Mouse (Mus musculus) embryo, embryonic 10.5 days (tissue): ENCODE data around the gene Adcy5.

Experiments
- DNase-seq: peaks from one replicate; pipeline ENCODE4 v3.0.0-alpha.2; 2015; ENCODE audit warnings: low spot score

Gene Adcy5

GRCm38 (mm10) chr16:35205681-35206080 lies 51.0 kb downstream of the Adcy5 start:
- DNase-seq: peak; percentile 46

DNA sequence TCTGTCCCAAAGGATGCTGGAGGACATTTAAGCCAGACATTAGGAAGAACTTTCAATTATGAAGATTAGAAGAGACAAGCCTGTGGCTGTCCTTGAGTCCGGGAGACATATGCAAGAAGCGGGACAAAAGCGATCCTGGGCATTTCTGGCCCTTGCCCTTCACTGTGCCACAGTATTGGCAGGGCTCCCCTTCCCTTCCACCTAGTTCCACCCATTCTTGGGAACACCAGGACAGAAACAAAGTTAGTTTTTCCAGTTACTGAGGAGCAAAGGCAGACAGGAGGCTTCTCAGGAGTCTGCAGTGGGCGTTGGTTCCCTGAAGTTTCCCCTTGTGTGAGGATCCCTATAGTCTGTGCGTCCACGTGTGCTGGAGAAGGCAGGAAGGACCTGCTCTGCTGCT lies 51.7 kb downstream of the Adcy5 start:
- no peak for DNase-seq

DNA sequence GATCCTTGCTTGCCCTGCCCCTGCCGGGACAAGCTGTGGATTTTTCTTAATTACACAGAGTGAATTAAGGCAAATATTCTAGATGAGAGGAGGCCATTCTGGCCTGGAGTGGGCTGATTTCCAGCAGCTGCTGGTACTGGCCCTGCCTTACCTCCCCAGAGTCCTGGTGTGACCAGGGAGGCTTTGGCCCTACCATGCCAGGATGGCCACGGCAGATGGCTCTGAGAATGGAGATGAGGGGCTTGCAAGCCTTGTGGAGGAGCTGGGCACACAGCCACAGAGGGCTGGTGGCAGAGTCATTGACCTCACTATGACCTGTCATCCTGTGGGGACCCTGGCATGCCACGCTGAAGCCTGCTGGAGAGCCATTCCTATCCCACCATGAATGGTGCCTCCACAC lies 54.1 kb downstream of the Adcy5 start:
- DNase-seq: no peak

- no peak for DNase-seq
Observed at GRCm38 (mm10) chr16:35209753-35210152, 55.1 kb downstream of the Adcy5 start.

GRCm38 (mm10) chr16:35215047-35215446 lies 60.4 kb downstream of the Adcy5 start:
- DNase-seq: no peak

GRCm38 (mm10) chr16:35215498-35215897 lies 60.8 kb downstream of the Adcy5 start:
- DNase-seq: no peak

DNA sequence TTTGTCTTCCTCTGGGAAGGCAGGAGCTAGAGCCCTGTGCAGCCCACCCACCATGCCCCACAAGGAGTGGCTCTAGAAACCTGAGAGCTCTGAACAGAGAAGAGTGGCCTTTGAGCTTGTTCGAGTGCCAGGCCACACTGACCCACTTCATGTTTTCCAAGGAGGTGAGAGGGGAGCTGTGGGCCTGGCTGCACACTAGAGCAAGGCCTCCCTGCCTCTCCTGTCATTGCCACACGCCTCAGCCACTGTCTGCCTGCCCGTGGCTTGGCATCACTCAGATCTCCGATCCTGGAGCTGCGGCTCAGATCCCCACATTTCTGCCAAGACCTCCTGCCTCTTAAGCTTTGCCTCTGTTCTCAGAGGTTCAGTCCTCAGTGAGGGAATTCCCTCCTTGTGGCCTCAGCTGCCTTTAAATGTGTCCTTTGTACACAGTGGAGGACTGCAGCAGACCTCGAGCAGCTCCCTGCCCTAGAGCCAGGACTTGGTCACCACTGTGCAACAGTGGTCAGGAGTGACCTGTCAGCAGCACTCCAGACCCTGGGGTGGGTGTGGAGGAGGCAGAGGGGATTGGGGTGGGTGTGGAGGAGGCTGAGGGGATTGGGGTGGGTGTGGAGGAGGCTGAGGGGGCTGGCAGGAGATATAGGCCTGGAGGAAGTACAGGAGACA lies 62.3 kb downstream of the Adcy5 start:
- no peak for DNase-seq

- no peak for DNase-seq
Observed at GRCm38 (mm10) chr16:35220412-35220811, 65.7 kb downstream of the Adcy5 start.

GRCm38 (mm10) chr16:35221581-35221980 lies 66.9 kb downstream of the Adcy5 start:
- DNase-seq: no peak

DNA sequence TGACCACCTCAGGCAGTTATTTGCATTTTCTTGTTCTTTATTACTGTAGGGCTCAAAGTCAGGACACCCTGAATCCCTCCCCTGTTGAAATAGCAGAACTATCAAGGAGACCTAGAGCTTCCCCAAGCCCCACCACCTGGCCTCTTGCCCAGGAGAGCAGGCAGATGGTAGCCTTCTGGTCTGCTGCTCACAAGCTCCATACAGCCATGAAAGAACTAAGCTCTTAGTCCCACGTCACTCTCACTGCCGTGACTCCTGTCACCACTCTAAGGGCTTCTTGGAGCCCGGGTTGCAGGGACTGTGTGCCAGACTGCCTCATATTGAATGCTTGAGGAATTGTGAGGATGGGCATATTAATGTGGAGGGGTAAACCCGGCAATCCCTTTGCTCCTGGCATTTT lies 69.3 kb downstream of the Adcy5 start:
- DNase-seq: no peak

GRCm38 (mm10) chr16:35224716-35225115 lies 70.0 kb downstream of the Adcy5 start:
- no peak for DNase-seq

- DNase-seq: no peak
Observed at GRCm38 (mm10) chr16:35229582-35229981, 74.9 kb downstream of the Adcy5 start.

GRCm38 (mm10) chr16:35232153-35232750 lies 77.6 kb downstream of the Adcy5 start:
- no peak for DNase-seq

- DNase-seq: no peak
Observed at GRCm38 (mm10) chr16:35233329-35233728, 78.7 kb downstream of the Adcy5 start.

GRCm38 (mm10) chr16:35237091-35237490 lies 82.4 kb downstream of the Adcy5 start:
- DNase-seq: no peak

- DNase-seq: no peak
Observed at GRCm38 (mm10) chr16:35239318-35239965, 84.8 kb downstream of the Adcy5 start.

DNA sequence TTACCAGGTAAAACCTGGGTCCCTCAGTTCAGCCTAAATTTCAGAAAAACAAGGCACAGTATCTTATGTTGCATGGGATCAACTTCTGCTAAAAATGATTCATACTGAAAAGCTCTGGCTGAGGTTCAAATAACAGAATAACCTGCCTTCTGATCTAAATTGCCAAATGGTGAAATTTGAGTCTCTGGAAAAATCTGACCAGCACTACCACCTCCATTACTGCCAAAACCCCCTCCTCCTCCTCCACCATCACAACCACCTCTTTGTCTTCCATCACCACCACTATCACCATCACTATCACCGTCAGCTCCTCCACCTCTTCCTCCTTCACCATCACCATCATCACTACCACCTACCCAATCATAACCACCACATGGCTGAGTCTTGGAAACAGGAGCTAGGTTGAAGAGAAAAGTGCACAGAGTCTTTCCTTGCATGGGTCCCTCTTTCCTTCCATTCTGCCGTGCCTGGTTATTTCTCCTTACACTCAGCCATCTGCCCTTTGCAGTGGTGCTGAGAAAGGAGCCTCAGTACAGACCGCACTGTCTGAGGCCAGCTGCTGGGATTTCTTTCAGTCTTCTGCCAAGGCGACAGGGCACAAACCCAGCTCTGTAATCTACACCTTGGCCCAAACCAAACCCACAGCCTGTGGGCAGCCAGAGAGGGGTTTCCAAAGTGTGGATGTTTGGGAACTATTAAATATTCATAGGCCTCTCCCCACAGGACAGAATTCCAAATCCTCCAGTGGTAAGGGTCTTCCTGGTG lies 85.5 kb downstream of the Adcy5 start:
- no peak for DNase-seq

GRCm38 (mm10) chr16:35247364-35247763 lies 92.7 kb downstream of the Adcy5 start:
- no peak for DNase-seq

DNA sequence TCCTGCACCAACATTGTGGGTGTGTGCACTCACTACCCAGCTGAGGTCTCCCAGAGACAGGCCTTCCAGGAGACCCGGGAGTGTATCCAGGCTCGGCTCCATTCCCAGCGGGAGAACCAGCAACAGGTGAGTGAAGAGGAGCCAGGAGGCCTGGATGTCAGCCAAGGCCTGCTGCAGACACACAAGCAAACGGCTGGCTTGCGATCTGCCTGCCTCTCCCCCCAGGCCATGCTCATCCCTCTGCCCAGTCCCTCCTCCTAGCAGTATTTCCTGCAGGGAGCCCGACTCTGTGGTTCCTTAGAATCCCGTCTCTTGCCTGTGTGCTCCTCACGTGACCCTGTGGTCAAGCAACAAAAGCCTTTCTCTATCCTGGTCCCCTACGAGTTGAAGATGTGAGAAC lies 94.1 kb downstream of the Adcy5 start:
- DNase-seq: no peak

DNA sequence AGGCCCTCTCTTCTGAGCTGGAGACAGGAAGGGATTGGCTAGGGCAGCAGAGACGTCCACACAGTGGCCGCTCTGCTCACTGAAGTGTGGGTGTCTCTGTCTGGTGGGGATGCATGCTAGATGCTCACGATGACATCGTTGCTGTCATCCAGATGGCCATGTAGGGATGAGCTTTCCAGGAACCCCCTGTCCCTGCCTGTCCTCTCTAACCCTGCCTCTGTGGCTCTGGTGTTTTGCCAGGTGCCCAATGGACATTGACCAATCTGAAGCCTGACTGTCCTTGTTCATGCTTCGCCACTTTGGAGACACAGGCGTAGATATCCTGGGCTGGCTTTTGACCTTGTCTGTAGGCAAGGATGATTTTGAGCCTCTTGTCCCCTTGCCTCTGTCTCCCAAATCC lies 95.1 kb downstream of the Adcy5 start:
- no peak for DNase-seq

- no peak for DNase-seq
Observed at GRCm38 (mm10) chr16:35251690-35252089, 97.0 kb downstream of the Adcy5 start.

DNA sequence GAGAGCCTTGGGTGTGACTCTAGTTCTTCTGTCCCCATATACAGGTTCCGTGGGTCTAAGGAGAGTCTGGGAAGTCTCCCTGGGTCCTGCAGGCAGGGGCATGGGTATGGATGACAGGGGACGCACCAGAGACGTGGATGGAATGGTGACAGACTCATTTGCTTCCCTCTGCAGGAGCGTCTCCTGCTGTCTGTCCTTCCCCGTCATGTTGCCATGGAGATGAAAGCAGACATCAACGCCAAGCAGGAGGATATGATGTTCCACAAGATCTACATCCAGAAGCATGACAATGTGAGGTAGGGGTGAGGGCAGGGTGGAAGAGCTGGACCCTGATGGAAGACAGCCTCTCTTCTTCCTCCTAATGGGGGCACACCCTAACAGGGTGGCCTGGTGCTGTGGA lies 98.3 kb downstream of the Adcy5 start:
- no peak for DNase-seq

DNA sequence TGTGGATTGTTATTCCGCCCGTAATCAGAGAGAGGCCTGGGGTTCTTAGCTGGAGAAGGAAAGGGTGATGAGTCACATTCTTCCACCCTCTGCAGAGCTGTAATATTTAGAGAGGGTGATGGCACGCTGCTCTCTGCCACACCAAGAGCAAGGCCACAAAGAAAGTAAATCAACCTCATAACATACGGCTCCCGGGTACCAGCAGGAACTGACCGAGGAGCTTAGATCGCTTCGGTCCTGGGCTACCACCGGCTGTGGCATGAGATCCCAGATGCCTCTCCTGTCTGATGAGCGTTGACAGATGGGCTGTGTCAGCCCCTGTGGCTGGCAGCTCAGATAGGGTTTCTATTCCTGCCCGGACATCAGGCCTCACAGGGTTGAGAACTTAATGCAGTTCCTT lies 101.3 kb downstream of the Adcy5 start:
- no peak for DNase-seq
